Mouse (Mus musculus) urinary bladder, adult 2 months (tissue): Measurements from ENCODE around the gene Ndufa13. TPM values are rescaled to one million over a fixed set of nuclear protein-coding genes. Genes with fewer than 3 reads are reported as not detected.
A peak's percentile ranks its signal among the peaks of the same experiment; 100 is the strongest.
"Not testable (repeated sequence)": the region's sequence is repeated elsewhere in the genome, so short reads cannot be mapped to it uniquely, and the experiment has no call there.

ENCODE experiments used
- DNase-seq: peaks from one replicate; pipeline ENCODE4 v3.0.0; 2022; ENCODE audit warnings: low spot score
- polyA plus RNA-seq: library from polyadenylated mRNA; depleted of rRNA; stranded (reverse); fragments of >200 nt; gene quantifications from 2 replicates; pipeline ENCODE4 v1.2.3, GENCODE M21; 2012; rRNA removed

Ndufa13 gene
- 136 and 140 TPM in 2 replicates for polyA plus RNA-seq

- peak; percentile 51 for DNase-seq
Observed at GRCm38 (mm10) chr8:69902163-69903062, at the start of gene Ndufa13, which contains the start of the genes Tssk6 and Yjefn3. Gene Ndufa13 (minus strand): TSS chr8:69902558. Gene Tssk6 (plus strand): TSS chr8:69902184. Gene Yjefn3 (minus strand): TSS chr8:69902712.

DNA sequence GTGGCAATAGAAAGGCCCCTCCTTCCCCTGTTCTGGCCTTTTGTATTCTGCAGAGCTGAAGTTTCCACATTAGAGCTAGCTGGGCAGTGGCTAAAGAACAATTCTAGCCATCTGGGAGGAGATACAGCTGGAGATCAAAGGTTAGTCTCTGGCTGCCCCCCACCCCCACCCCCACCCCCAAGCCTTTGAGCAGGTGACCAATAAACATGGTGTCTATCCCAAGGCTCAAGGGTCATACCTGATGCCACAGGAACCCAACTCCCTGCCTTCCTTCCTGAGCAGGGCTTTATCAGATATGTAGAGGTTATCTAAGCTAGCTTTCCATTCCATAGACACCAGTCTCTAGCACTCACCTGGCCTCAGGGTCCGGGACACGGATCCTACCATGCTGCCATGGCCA is 47.9 kb upstream of the Ndufa13 start:
- no peak for DNase-seq

DNA sequence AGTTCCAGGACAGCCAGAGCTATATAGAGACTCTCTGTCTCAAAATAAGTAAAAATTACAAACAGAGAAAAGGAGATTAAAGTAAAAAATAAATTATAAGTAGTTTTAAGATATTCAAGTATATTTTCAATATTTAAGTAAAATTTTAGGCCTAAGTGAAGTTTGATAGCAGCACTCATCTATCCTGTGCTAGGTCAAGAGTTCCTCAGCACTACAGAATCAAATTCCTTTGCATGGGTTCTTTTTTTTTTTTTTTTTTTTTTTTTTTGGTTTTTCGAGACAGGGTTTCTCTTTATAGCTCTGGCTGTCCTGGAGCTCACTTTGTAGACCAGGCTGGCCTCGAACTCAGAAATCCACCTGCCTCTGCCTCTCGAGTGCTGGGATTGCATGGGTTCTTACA is 40.1 kb upstream of the Ndufa13 start:
- not testable (repeated sequence) for DNase-seq

DNA sequence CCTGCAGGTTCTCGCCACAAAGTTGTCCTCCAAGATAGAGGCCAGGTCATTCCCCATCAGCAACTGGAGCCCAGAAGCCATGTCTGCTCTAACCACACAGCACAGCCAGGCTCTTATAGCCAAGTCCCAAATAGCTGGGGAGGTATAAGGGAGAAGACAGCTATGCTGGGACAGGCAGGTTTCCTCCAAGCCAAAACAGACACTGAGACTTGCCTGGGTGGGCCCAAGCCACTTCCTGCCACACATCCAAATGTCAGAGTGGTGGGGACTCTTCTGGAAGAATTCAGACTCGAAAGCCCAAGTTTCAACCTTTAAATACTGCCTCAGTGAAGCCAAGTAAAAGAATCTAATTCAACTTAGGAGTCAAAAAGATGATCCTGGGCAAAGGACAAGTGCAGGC is 38.0 kb upstream of the Ndufa13 start:
- no peak for DNase-seq

GRCm38 (mm10) chr8:69939633-69940032 is 37.3 kb upstream of the Ndufa13 start:
- no peak for DNase-seq

DNA sequence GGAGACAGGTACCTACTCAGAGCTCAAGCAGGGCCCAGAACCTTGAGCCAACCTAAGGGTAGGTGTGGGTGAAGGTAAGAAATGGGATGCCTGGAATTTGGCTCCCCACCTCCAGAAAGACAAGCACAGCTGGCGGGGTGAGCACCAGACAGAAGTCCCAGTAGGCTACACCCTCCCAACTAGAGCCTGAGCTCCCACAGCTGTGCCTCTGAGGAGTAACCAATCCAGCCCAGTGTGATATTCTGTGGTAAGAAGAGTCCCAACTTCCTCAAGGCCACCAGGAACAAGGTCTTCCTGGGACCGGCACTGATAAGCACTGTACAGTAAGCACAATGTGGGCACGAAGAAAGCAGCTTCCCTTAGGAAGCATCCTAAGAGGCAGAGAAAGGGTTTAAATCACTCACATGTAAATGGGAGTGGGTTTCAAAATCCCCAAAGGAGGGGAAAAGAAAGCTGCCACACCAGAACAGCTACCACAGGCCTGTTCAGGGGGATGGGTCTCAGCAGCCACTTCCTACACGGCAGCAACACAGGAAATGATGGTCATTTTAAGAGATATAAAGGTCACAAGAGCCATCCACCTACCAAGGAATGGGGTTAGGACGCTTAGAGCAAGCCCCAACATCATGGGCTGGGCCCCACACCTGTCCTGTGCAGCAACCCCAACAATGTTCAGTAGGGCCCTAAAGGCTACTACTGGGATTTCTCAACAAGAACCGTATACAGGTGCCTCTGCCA is 36.1 kb upstream of the Ndufa13 start:
- no peak for DNase-seq

DNA sequence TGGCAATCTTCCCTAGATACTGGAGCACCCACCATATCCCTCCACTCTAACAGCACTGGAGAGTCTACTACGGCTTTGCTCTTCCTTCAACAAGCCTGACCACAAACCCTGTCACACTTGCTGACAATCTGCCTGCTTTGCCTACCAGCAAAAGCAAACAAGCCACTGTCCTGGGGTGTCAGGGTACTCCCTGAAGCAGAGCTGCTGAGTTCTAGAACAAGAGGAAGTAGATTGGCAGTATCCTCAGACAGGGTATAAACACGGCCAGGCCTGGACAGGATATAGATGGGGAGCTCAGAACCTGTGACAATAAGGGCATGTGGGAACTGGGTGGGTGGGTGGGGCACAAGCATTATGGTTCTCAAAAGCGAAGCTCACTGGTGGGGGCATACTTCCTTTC is 35.1 kb upstream of the Ndufa13 start:
- DNase-seq = no peak

GRCm38 (mm10) chr8:69936050-69936794 is 33.9 kb upstream of the Ndufa13 start:
- DNase-seq = no peak

DNA sequence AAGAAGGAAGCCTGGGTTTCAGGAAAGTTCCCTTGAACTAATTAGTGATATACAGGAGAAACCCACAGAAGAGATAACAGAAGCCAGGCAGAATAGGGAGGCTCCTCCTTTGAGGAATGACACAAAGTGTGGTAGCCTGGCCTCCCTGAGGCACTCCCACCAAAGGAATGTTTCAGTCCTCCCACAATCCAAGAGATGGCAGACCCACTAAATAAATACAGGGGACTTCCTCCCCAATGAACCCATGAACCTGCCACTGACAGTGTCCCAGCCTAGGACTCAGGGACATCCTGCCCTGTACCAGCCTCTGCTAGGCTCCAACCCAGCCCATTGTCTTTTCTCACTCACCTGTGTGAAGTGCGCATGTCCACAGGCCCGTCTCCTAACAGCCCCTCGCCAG is 33.1 kb upstream of the Ndufa13 start:
- DNase-seq = no peak

DNA sequence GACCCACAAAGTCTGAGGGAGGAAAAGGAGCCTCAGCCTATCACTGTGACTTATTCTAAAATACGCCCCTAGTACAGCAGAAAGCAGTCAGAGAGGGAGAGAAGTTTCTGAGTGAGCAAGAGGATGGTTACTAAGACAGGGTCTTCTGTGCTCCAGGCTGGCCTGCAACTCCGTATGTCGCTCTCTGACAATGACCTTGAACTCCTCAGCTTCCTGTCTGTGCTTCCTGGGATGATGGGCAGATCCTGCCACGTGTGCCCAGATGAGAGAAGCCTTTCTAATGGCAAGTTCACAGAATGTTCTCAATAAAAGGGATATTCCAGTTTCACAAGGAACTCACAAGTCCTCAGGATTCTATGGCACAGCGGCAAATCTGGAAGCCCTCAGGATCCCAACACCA is 32.2 kb upstream of the Ndufa13 start:
- DNase-seq = no peak

DNA sequence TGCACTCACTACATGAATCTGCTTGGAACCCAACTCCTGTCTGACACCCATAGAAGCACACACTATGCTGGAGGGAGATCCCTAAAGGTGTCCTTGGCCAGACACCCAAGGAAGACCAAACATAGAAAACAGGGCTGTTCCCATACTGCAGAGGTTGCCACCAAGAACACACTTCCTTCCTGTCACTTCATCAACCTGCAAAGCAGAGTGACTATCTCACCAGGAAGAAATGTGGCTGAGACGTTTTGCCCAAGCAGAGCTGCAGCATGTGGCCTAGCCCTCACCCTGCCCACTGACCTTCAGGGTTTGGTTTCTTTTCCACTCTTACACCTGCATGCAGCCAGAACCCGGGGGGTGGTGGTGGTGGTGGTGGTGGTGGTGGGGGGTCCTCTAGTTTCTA is 31.5 kb upstream of the Ndufa13 start:
- DNase-seq = no peak

DNA sequence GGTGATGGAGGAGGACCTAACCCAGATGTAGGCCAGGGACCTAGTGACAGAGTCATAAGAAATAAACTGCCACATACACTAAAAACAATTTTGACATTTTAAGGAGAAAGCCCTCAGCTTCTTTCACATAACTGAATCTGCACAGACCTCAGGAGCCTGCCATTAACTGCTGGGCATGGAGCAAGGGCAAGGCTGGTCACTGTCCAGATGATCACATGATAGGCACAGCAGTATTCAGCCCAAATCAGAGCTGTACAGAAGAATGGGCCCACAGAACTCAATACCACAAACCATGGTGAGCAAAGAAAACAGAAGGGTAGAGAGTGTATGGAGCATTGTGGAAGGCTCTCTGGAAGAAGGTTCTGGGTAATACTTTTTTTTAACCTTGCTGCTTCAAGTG is 24.5 kb upstream of the Ndufa13 start:
- DNase-seq = no peak

DNA sequence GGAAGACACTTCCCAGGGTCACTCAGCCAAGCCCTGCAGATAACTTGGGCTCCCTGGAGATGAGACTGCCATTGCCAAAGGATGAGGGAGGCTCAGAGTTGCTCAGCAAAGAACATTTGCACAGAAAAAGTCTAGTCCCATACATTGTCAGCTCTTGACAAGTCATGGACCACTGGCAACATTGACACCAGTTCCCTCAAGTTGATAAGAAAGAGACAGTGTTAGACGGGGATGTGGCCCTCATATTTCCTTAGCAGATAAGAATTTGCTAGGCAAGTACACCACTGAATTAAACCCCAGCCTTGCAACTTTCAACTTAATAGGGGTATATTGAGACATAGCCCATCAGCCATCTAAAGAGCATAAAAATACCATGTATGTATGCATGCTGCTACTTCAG is 21.6 kb upstream of the Ndufa13 start:
- DNase-seq = no peak

DNA sequence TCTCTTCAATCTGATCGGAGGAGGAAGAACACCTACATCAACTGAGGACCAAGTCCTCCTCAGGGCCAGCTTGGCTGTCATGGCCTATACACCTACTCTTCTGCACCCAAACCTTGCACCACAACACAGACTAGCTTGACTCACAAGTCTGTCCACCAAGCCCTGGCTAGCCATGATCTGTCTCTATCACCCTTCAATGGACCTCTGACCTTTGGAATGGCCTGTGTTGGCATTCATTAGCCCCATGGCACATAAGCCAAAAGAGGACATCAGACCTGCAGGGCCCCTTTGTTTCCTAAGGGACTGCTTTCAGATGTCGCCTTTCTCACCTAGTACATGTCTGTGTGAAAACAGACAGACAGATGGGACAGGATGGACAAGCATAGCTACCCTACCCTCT is 18.8 kb upstream of the Ndufa13 start:
- DNase-seq = no peak

GRCm38 (mm10) chr8:69919876-69920662 is 17.7 kb upstream of the Ndufa13 start:
- DNase-seq = no peak

DNA sequence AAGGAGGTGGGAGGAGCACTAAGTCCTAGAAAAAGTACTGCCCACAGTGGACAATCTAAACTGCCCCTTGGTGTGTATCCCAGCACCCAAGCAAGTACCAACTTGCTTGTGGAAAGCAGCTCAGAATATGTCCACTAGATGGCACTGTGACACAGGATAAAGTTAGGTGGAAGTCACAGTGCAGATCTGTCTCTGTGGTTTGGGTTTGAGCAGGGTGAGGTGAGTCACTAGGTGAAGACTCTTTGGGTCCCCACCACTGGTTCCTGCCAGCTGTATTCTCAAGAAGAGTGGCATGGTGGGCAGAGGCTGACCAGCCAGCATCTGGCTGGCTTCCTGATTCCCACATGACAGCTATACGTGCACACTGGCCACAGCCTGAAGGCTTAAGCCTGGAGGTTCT is 16.7 kb upstream of the Ndufa13 start:
- no peak for DNase-seq

DNA sequence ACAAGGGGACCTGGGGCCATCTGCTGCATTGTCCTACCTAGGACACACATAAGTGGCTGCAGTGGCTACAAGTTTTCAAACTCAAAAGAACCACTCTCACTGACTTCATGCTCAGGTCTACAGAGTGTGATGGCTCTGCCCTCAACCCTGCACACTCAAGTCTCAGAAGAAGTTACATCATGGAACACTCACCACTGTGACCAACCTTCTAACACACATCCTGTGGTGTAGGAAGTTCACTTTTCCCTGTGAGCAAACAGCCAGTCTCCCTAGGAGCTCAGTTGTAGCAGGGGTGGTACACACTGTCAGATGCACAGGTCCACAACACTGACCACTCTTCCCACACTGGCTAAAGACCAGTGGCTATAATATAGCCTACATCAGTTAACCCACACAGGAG is 16.1 kb upstream of the Ndufa13 start:
- no peak for DNase-seq

GRCm38 (mm10) chr8:69915748-69916147 is 13.4 kb upstream of the Ndufa13 start:
- DNase-seq = no peak

GRCm38 (mm10) chr8:69914526-69914925 is 12.2 kb upstream of the Ndufa13 start:
- DNase-seq = no peak

- no peak for DNase-seq
Observed at GRCm38 (mm10) chr8:69912478-69913074, 10.2 kb upstream of the Ndufa13 start.

- no peak for DNase-seq
Observed at GRCm38 (mm10) chr8:69911917-69912316, 9.6 kb upstream of the Ndufa13 start.
